Mouse (Mus musculus) thymus, adult 2 months (tissue): ENCODE data around the gene AW011738.

Experiments used
- CTCF ChIP-seq: fragments of 200-500 bp; IDR thresholded peaks from 2 replicates; pipeline ENCODE4 v1.5.1; 2012; ENCODE audit warnings: mild to moderate bottlenecking, control low read depth, low read length, moderate library complexity, borderline replicate concordance; ENCODE audit not compliant: control insufficient read depth, poor library complexity, insufficient read depth; ENCODE audit errors: extremely low read depth
- POLR2A ChIP-seq: fragments of 200-500 bp; IDR thresholded peaks from 2 replicates; pipeline ENCODE4 v1.6.1; 2012; ENCODE audit warnings: mild to moderate bottlenecking, low read length, control low read depth, moderate library complexity; ENCODE audit not compliant: control insufficient read depth, poor library complexity, insufficient read depth; ENCODE audit errors: extremely low read depth

GRCm38 (mm10) chr4:156169129-156169528, 34.0 kb upstream of the AW011738 start:
- TF ChIP-seq CTCF (no peak), POLR2A (no peak)
